Mouse (Mus musculus): ENCODE data around the gene Smyd4. TPM values are rescaled to one million over a fixed set of nuclear protein-coding genes. Genes with fewer than 3 reads are reported as not detected.

The Smyd4 gene
- total RNA-seq, 1 experiment, result 28.3 TPM

GRCm38 (mm10) chr11:75304797-75305196 lies 43.4 kb upstream of the Smyd4 start:
- in situ Hi-C loops (cut with MboI; ENCODE audit: low sequenced_read_pairs in 2 of 2, unreplicated experiment in 2 of 2), result no loop called here
- Histone ChIP-seq H3K4me3 (ENCODE audit: insufficient read depth in 1 of 2, low read depth in 1 of 2, low read length in 2 of 2, poor library complexity in 1 of 2, severe bottlenecking in 1 of 2) (no peak overlapping the region), H3K9me3 (ENCODE audit: control insufficient read depth, insufficient read depth, low read depth, low read length) (no peaks in the 10 kb centered on the region), H3K9ac (ENCODE audit: insufficient read depth, low read depth, low read length, poor library complexity, severe bottlenecking) (no peak overlapping the region), H3K27ac (ENCODE audit: insufficient read depth, low read depth, low read length, poor library complexity, severe bottlenecking) (no peak overlapping the region), H3K36me3 (ENCODE audit: control insufficient read depth, insufficient read depth, low read length, poor library complexity, severe bottlenecking) (peaks cover 72% of the 10 kb centered on the region), H3K4me1 (ENCODE audit: control insufficient read depth in 2 of 2, insufficient read depth in 2 of 2, low read length in 2 of 2, poor library complexity in 1 of 2) (no peaks in the 10 kb centered on the region)
- TF ChIP-seq ZNF384 (IDR thresholded peaks at IDR 0.05; ENCODE audit: low read depth, low read length) (no peak), HCFC1 (IDR thresholded peaks at IDR 0.05; ENCODE audit: borderline replicate concordance, insufficient read depth, low read length) (no peak), CHD2 (IDR thresholded peaks at IDR 0.05; ENCODE audit: low read depth, low read length) (no peak), MAFK (IDR thresholded peaks at IDR 0.05; ENCODE audit: insufficient read depth, low read depth, low read length) (no peak), ZC3H11A (IDR thresholded peaks at IDR 0.05; ENCODE audit: borderline replicate concordance, low read depth, low read length) (no peak)
- DNase-seq (ENCODE audit: low read depth, low spot score), result no peak

GRCm38 (mm10) chr11:75308650-75309049 lies 39.6 kb upstream of the Smyd4 start:
- H3K9ac ChIP-seq (ENCODE audit: insufficient read depth, low read depth, low read length, poor library complexity, severe bottlenecking), result no peak overlapping the region
- TF ChIP-seq ZNF384 (IDR thresholded peaks at IDR 0.05; ENCODE audit: low read depth, low read length), result no peak
- no peak for TF ChIP-seq HCFC1 (IDR thresholded peaks at IDR 0.05; ENCODE audit: borderline replicate concordance, insufficient read depth, low read length)
- no peak for TF ChIP-seq CHD2 (IDR thresholded peaks at IDR 0.05; ENCODE audit: low read depth, low read length)
- no peak for TF ChIP-seq ZC3H11A (IDR thresholded peaks at IDR 0.05; ENCODE audit: borderline replicate concordance, low read depth, low read length)
- in situ Hi-C loops (cut with MboI; ENCODE audit: low sequenced_read_pairs in 2 of 2, unreplicated experiment in 2 of 2), result no loop called here
- H3K27ac ChIP-seq (ENCODE audit: insufficient read depth, low read depth, low read length, poor library complexity, severe bottlenecking), result no peak overlapping the region
- no peaks in the 10 kb centered on the region for H3K9me3 ChIP-seq (ENCODE audit: control insufficient read depth, insufficient read depth, low read depth, low read length)
- H3K4me1 ChIP-seq (ENCODE audit: control insufficient read depth in 2 of 2, insufficient read depth in 2 of 2, low read length in 2 of 2, poor library complexity in 1 of 2), result no peaks in the 10 kb centered on the region
- H3K4me3 ChIP-seq (ENCODE audit: insufficient read depth in 1 of 2, low read depth in 1 of 2, low read length in 2 of 2, poor library complexity in 1 of 2, severe bottlenecking in 1 of 2), result no peak overlapping the region
- peaks cover 74% of the 10 kb centered on the region for H3K36me3 ChIP-seq (ENCODE audit: control insufficient read depth, insufficient read depth, low read length, poor library complexity, severe bottlenecking)
- DNase-seq (ENCODE audit: low read depth, low spot score), result no peak

GRCm38 (mm10) chr11:75310813-75311212 lies 37.4 kb upstream of the Smyd4 start:
- Histone ChIP-seq H3K4me3 (ENCODE audit: insufficient read depth in 1 of 2, low read depth in 1 of 2, low read length in 2 of 2, poor library complexity in 1 of 2, severe bottlenecking in 1 of 2) (no peak overlapping the region), H3K27ac (ENCODE audit: insufficient read depth, low read depth, low read length, poor library complexity, severe bottlenecking) (no peak overlapping the region), H3K9me3 (ENCODE audit: control insufficient read depth, insufficient read depth, low read depth, low read length) (no peaks in the 10 kb centered on the region), H3K4me1 (ENCODE audit: control insufficient read depth in 2 of 2, insufficient read depth in 2 of 2, low read length in 2 of 2, poor library complexity in 1 of 2) (no peaks in the 10 kb centered on the region), H3K9ac (ENCODE audit: insufficient read depth, low read depth, low read length, poor library complexity, severe bottlenecking) (no peak overlapping the region), H3K36me3 (ENCODE audit: control insufficient read depth, insufficient read depth, low read length, poor library complexity, severe bottlenecking) (peaks cover 74% of the 10 kb centered on the region)
- DNase-seq (ENCODE audit: low read depth, low spot score), result no peak
- in situ Hi-C loops (cut with MboI; ENCODE audit: low sequenced_read_pairs in 2 of 2, unreplicated experiment in 2 of 2), result no loop called here
- TF ChIP-seq CHD2 (IDR thresholded peaks at IDR 0.05; ENCODE audit: low read depth, low read length) (no peak), HCFC1 (IDR thresholded peaks at IDR 0.05; ENCODE audit: borderline replicate concordance, insufficient read depth, low read length) (no peak), ZNF384 (IDR thresholded peaks at IDR 0.05; ENCODE audit: low read depth, low read length) (no peak), MAFK (IDR thresholded peaks at IDR 0.05; ENCODE audit: insufficient read depth, low read depth, low read length) (no peak), ZC3H11A (IDR thresholded peaks at IDR 0.05; ENCODE audit: borderline replicate concordance, low read depth, low read length) (no peak)

GRCm38 (mm10) chr11:75311751-75312150 lies 36.5 kb upstream of the Smyd4 start:
- Histone ChIP-seq H3K36me3 (ENCODE audit: control insufficient read depth, insufficient read depth, low read length, poor library complexity, severe bottlenecking) (peaks cover 71% of the 10 kb centered on the region), H3K4me1 (ENCODE audit: control insufficient read depth in 2 of 2, insufficient read depth in 2 of 2, low read length in 2 of 2, poor library complexity in 1 of 2) (no peaks in the 10 kb centered on the region), H3K27ac (ENCODE audit: insufficient read depth, low read depth, low read length, poor library complexity, severe bottlenecking) (no peak overlapping the region), H3K9ac (ENCODE audit: insufficient read depth, low read depth, low read length, poor library complexity, severe bottlenecking) (no peak overlapping the region), H3K4me3 (ENCODE audit: insufficient read depth in 1 of 2, low read depth in 1 of 2, low read length in 2 of 2, poor library complexity in 1 of 2, severe bottlenecking in 1 of 2) (no peak overlapping the region), H3K9me3 (ENCODE audit: control insufficient read depth, insufficient read depth, low read depth, low read length) (no peaks in the 10 kb centered on the region)
- in situ Hi-C loops (cut with MboI; ENCODE audit: low sequenced_read_pairs in 2 of 2, unreplicated experiment in 2 of 2), result no loop called here
- TF ChIP-seq HCFC1 (IDR thresholded peaks at IDR 0.05; ENCODE audit: borderline replicate concordance, insufficient read depth, low read length), result no peak
- TF ChIP-seq CHD2 (IDR thresholded peaks at IDR 0.05; ENCODE audit: low read depth, low read length), result no peak
- TF ChIP-seq MAFK (IDR thresholded peaks at IDR 0.05; ENCODE audit: insufficient read depth, low read depth, low read length), result no peak
- no peak for TF ChIP-seq ZC3H11A (IDR thresholded peaks at IDR 0.05; ENCODE audit: borderline replicate concordance, low read depth, low read length)
- no peak for TF ChIP-seq ZNF384 (IDR thresholded peaks at IDR 0.05; ENCODE audit: low read depth, low read length)
- no peak for DNase-seq (ENCODE audit: low read depth, low spot score)

GRCm38 (mm10) chr11:75313834-75314233 lies 34.4 kb upstream of the Smyd4 start:
- Histone ChIP-seq H3K36me3 (ENCODE audit: control insufficient read depth, insufficient read depth, low read length, poor library complexity, severe bottlenecking) (peaks cover 67% of the 10 kb centered on the region), H3K4me3 (ENCODE audit: insufficient read depth in 1 of 2, low read depth in 1 of 2, low read length in 2 of 2, poor library complexity in 1 of 2, severe bottlenecking in 1 of 2) (no peak overlapping the region), H3K27ac (ENCODE audit: insufficient read depth, low read depth, low read length, poor library complexity, severe bottlenecking) (no peak overlapping the region), H3K4me1 (ENCODE audit: control insufficient read depth in 2 of 2, insufficient read depth in 2 of 2, low read length in 2 of 2, poor library complexity in 1 of 2) (no peaks in the 10 kb centered on the region), H3K9me3 (ENCODE audit: control insufficient read depth, insufficient read depth, low read depth, low read length) (no peaks in the 10 kb centered on the region), H3K9ac (ENCODE audit: insufficient read depth, low read depth, low read length, poor library complexity, severe bottlenecking) (no peak overlapping the region)
- DNase-seq (ENCODE audit: low read depth, low spot score), result no peak
- TF ChIP-seq CHD2 (IDR thresholded peaks at IDR 0.05; ENCODE audit: low read depth, low read length), result no peak
- TF ChIP-seq ZNF384 (IDR thresholded peaks at IDR 0.05; ENCODE audit: low read depth, low read length), result no peak
- TF ChIP-seq HCFC1 (IDR thresholded peaks at IDR 0.05; ENCODE audit: borderline replicate concordance, insufficient read depth, low read length), result no peak
- TF ChIP-seq MAFK (IDR thresholded peaks at IDR 0.05; ENCODE audit: insufficient read depth, low read depth, low read length), result no peak
- no peak for TF ChIP-seq ZC3H11A (IDR thresholded peaks at IDR 0.05; ENCODE audit: borderline replicate concordance, low read depth, low read length)
- in situ Hi-C loops (cut with MboI; ENCODE audit: low sequenced_read_pairs in 2 of 2, unreplicated experiment in 2 of 2), result no loop called here

All from ES-E14 (cell line).